Mouse (Mus musculus): ENCODE results near the gene Atp6v1e2. TPM values are rescaled to one million over a fixed set of nuclear protein-coding genes. Genes with fewer than 3 reads are reported as not detected.
A peak's percentile ranks its signal among the peaks of the same experiment; 100 is the strongest.

Atp6v1e2 gene
- polyA plus RNA-seq (2017; shearing (Covaris generic)), result not detected

GRCm38 (mm10) chr17:86947840-86948796 lies at the start of gene Atp6v1e2:
TSS of gene Atp6v1e2 (minus strand) at chr17:86947897.
- no peak for ATAC-seq

GRCm38 (mm10) chr17:86997323-86997722 lies 49.6 kb upstream of the Atp6v1e2 start:
- no peak for ATAC-seq

- no peak for ATAC-seq
Measured at GRCm38 (mm10) chr17:86991306-86991705, 43.6 kb upstream of the Atp6v1e2 start.

GRCm38 (mm10) chr17:86988601-86989184 lies 41.0 kb upstream of the Atp6v1e2 start:
- no peak for ATAC-seq

GRCm38 (mm10) chr17:86988161-86988560 lies 40.5 kb upstream of the Atp6v1e2 start:
- ATAC-seq, result no peak

- ATAC-seq, result no peak
Measured at GRCm38 (mm10) chr17:86986449-86987138, 38.9 kb upstream of the Atp6v1e2 start.

- ATAC-seq, result no peak
Measured at GRCm38 (mm10) chr17:86982497-86982896, 34.8 kb upstream of the Atp6v1e2 start.

DNA sequence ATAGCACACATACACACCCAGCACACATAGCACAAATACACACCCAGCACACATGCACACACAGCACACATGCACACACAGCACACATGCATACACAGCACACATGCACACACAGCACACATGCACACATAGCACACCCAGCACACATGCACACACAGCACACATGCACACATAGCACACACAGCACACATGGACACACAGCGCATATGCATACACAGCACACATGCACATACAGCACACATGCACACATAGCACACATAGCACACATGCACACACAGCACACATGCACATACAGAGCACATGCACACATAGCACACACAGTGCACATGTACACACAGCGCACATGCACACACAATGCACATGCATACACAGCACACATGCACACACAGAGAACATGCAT lies 34.0 kb upstream of the Atp6v1e2 start:
- ATAC-seq, result no peak

- no peak for ATAC-seq
Measured at GRCm38 (mm10) chr17:86981205-86981604, 33.5 kb upstream of the Atp6v1e2 start.

DNA sequence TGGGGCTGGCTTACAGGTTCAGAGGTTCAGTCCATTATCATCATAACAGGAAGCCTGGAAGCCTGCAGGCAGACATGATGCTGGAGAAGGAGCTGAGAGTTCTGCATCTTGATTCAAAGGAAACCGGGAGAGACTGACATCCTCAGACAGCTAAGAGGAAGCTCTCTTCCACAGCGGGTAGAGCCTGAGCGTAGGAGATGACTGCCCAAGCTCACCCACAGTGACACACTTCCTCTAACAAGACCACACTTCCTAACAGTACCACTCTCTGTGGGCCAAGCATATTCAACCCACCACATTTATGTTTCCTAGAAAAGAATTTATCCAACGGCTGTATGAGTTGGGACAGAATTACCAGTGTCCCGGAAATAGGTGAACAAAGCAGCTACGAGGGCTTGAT lies 30.8 kb upstream of the Atp6v1e2 start:
- ATAC-seq, result no peak

GRCm38 (mm10) chr17:86976387-86976786 lies 28.7 kb upstream of the Atp6v1e2 start:
- peak; percentile 73 for ATAC-seq

DNA sequence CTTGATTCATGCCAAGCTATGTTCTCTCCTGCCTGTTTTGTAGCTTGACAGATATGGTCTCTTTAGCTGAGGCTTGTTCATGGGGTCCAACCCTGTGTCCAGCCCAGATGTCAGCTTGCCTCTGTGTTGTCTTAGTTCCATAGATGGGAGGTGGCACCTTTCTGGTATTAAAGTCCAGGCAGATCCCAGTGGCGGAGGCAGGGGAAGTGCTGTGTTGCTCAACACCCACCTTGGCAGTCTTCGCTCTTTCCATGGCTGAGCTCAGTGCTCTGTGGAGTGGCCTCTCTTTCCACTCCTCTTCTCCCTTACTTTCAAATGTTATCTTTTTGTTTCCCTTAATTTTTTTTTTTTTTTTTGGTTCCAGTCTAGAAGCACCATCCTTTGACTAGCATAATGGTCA lies 25.4 kb upstream of the Atp6v1e2 start:
- ATAC-seq, result no peak

DNA sequence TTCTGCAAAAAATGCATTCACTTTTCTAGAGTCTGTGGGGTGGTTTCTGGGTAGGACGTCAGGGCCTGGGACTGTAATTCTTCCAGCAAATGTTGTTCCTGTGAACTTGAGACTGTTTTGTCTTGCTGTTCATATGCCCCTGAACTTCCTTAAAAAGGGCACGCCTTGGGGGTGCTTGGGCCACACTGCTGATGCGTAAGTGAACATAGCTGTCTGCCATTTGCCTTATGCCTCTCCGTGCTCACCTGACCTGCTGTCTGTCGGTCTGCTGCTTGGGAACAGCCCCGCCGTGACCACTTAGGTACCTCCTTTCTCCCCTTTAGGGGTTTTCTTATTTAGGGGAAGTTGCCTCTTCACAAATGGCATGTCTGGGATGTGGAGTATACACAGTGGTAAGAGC lies 24.2 kb upstream of the Atp6v1e2 start:
- ATAC-seq, result no peak

DNA sequence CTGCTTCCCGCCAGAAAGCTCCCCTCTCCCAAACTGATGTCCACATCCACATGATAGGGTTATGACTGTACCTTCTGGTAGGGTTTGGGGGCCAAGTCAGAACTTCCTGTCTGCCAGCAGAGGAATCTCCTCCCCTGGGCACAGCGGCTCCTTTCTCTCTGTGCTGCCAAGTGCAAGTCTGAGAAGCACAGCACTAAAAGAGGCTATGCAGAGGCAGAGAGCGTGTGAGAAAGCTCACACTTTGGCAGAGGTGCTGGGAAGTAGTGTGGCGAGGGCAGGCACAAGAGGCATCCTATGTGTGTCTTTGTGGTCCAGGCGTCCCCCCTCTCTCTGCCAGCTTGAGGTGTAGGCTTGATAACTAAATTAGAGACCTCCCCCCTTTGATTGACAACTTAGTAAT lies 23.3 kb upstream of the Atp6v1e2 start:
- no peak for ATAC-seq

DNA sequence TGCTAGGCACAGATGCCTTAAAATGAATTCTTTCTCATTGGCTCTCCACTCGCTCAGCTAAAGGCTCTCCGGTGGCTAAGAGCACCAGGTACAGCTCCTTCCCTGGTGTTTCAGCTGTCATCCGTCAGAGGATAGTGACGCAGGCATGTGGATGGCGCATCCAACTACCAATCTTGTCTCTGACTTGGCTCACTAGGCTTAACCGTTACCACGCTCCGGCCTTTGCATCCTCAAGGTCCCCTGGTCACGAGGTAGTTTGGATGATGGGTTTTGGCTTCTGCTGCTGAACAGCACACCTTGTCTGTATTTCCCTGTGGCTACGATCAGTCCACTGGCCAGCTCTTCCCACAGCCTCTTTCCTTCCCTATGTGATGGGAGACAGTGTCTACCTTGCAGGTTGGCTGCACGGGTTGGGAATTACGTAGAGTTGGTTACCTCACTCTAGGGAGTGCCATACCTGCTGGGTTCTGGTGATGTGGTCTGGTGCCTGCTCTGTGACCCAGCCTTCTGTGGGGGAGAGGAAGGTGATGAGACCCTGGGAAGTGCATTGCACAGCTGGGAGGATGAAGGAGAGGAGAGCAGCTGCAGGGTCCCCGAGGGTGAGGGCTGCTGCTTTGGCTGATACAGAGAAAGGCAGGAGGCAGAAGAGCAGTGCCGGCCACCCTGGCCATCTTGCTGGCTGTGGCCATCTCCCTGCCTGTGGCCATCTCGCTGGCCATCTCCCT lies 22.5 kb upstream of the Atp6v1e2 start:
- no peak for ATAC-seq

- peak; percentile 62 for ATAC-seq
Measured at GRCm38 (mm10) chr17:86969582-86969981, 21.9 kb upstream of the Atp6v1e2 start.

DNA sequence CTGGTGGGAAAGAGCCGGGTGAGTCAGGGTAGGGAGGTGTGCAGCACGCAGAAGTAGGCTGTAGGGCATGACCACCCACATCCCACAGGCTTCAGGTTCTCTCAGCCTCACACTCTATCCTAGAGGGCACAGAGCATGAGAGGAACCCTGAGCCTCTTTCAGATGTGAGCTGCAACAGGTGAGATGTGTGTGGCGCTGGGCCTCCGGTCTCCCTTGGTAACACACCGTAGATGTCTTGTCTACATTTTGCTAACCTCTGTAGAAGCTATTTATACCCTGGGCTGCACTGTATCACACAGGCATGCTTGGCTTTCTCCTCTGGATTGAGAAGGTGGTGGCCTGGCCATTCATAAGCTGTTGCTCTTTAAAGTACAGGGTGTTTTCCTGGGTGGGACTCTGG lies 20.9 kb upstream of the Atp6v1e2 start:
- ATAC-seq, result no peak

DNA sequence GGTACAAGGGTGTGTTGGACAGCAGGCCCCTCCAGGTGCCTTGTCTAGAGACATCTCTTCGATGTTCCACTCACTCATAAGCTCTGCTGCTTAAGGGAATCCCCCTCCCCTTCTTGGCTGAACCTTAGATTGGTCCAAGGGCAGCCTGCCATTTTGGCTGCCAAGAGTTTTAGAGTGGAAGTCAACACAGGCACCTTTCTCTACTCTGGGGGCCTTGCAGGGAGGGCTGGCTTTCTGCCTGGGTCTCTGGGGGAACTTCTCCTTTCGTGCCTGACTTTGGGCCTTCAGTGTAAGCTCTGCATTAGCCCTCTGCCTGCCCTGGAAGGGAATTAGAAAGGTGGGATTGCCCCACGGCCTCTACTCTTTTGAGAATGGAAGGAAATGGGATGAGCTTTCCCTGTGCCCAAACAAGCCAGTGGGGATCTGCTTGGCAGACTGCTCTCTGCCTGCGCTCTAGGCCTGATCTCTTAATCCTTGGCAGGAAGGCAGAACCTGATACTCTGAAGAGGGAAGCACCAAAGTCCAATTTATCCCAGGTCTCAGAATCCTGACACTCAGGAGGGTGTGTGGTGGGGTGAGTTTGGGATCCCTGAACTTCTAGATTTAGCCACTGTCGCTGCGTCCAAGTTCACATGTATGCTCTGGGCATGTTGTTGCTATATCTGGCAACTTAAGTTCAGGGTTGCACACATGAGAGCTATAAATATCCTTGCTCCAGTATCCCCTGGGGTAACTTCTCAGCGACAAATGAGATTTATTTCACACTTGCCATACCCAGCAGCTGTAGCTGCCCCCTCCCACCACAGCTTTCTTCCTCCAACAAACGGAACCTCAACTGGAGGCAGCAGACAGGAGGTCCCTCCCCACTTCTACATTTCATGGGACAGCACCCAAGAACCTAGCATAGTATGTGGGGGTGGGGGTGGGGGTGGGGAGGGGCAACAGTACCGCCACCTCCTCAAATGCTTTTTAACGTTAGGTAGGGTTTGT lies 20.1 kb upstream of the Atp6v1e2 start:
- no peak for ATAC-seq

GRCm38 (mm10) chr17:86967048-86967447 lies 19.4 kb upstream of the Atp6v1e2 start:
- ATAC-seq, result no peak

- no peak for ATAC-seq
Measured at GRCm38 (mm10) chr17:86966040-86966439, 18.3 kb upstream of the Atp6v1e2 start.

DNA sequence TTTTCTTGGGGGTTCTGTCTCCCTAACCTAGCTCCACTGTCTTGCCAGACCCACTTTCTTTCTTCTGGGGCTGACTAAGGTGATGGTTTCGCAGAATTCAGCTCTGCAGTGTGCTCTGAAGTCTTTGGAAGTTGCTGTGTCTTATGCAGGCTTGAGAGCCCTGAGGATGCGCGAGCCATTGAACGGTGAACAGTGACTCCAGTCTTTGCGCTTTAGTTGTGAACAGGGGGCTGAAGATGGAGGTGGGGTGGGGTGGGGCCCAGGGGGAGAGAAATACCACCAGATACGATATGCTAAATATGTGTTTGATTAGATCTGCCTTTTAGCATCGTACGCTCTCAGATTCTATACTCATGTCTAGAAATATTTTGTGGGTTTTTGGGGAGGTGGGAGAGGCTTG lies 17.4 kb upstream of the Atp6v1e2 start:
- ATAC-seq, result no peak

Data from activated CD4-positive, CD25-positive, alpha-beta regulatory T cell, adult 4 months (primary cell).